Mouse (Mus musculus) stomach, embryonic 16.5 days (tissue): ENCODE measurements around the gene Traf3ip2. TPM values are rescaled to one million over a fixed set of nuclear protein-coding genes. Genes with fewer than 3 reads are reported as not detected.

Source experiments
- ATAC-seq: fragments of 200-750 bp; cut with Nextera tagmentation; 2 replicates; pipeline ENCODE4 v1.8.0; 2017; ENCODE audit warnings: moderate number of reproducible peaks, moderate TSS enrichment; ENCODE audit not compliant: insufficient read depth, low FRiP score
- H3K27ac ChIP-seq: fragments of 300-500 bp; sonication (generic); 2 replicates; pipeline ENCODE4 v1.5.1; 2014; ENCODE audit warnings: low read length
- H3K27me3 ChIP-seq: fragments of 300-500 bp; sonication (generic); 2 replicates; pipeline ENCODE4 v1.6.1; 2014; ENCODE audit warnings: low read length, control low read depth, mixed read lengths; ENCODE audit not compliant: control insufficient read depth, insufficient read depth
- H3K36me3 ChIP-seq: fragments of 300-500 bp; sonication (generic); 2 replicates; pipeline ENCODE4 v1.6.1; 2014; ENCODE audit warnings: low read length; ENCODE audit not compliant: control insufficient read depth, insufficient read depth
- H3K4me1 ChIP-seq: fragments of 300-500 bp; sonication (generic); 2 replicates; pipeline ENCODE4 v1.6.1; 2014; ENCODE audit warnings: low read length, control low read depth, mixed read lengths; ENCODE audit not compliant: control insufficient read depth, insufficient read depth
- H3K4me2 ChIP-seq: fragments of 300-500 bp; sonication (generic); 2 replicates; pipeline ENCODE4 v1.6.1; 2014; ENCODE audit warnings: low read depth, low read length, mixed read lengths
- H3K4me3 ChIP-seq: fragments of 300-500 bp; sonication (generic); replicated peaks from 2 replicates; pipeline ENCODE4 v1.5.1; 2014; ENCODE audit warnings: mild to moderate bottlenecking, low read length
- H3K9ac ChIP-seq: fragments of 300-500 bp; sonication (generic); 2 replicates; pipeline ENCODE4 v1.6.1; 2014; ENCODE audit warnings: low read length
- H3K9me3 ChIP-seq: fragments of 300-500 bp; sonication (generic); replicated peaks from 2 replicates; pipeline ENCODE4 v1.6.1; 2016; ENCODE audit warnings: low read length, control low read depth; ENCODE audit not compliant: control insufficient read depth
- WGBS: fragments of 180-500 bp; shearing (Covaris S2); extraction: QIAGEN DNeasy Blood & Tissue Kit; methylation state at CpG from one replicate; pipeline ENCODE4 v1.1.7; 2014; 5-methylcytosine and 5-hydroxymethylcytosine counted together
- polyA plus RNA-seq: library from polyadenylated mRNA; unstranded; fragments of >200 nt; fragmentation: Nextera tagmentation; extraction: Ambion mirVana; gene quantifications from 2 replicates; pipeline ENCODE4 v1.2.1, GENCODE M21; 2015

Traf3ip2 gene
- polyA plus RNA-seq, 1 experiment from 2014 or later, result 32.1 TPM

- H3K27ac ChIP-seq, result peak overlapping the region; percentile 94
- peaks cover 18% of the 10 kb centered on the region for H3K4me1 ChIP-seq
- ATAC-seq, result peak; percentile 68
- 39% methylated on average over 3 of the region's 3 CpGs for WGBS
- H3K9ac ChIP-seq, result peak overlapping the region; percentile 33; the same call in 1 of the 2 replicates
- peaks cover 13% of the 10 kb centered on the region for H3K9me3 ChIP-seq
- H3K4me3 ChIP-seq, result no peak overlapping the region
- no peaks in the 10 kb centered on the region for H3K36me3 ChIP-seq
- H3K27me3 ChIP-seq, result no peaks in the 10 kb centered on the region
- no peak overlapping the region for H3K4me2 ChIP-seq
Observed at GRCm38 (mm10) chr10:39595862-39596261, 16.9 kb upstream of the Traf3ip2 start.

DNA sequence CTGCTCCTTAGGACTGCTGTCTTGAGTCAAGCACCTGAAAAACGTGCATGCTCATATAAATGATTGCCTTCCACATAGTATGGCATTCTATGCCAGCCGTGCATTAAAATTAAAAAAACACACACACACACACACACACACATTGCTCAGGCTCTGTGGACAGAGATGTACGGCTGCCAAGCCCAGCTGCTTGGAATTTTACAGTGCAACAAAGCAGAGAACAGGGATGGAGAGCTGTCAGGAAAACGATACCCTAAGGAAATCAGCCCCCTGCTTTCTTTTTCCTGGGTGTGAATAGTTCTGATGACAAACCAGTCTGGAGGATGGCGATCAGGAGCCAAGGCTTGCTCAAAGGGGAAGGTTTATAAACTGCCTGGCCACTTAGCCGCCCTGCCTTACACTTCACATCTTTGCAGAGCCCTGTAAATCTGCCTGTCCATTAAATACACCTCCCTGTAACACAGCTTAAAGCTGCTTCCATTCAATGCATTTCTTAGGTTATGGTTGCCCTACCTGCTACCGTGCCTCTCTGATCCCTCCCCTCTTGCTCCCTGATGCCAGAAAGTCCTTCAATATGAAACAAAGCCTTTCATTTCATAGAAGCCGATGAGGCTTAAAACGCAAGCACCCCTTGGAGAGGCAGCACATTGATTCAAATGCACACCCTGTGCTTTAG lies 15.5 kb upstream of the Traf3ip2 start:
- Histone ChIP-seq H3K9me3 (peaks cover 13% of the 10 kb centered on the region), H3K4me1 (peaks cover 18% of the 10 kb centered on the region), H3K4me2 (no peak overlapping the region), H3K9ac (no peak overlapping the region), H3K27ac (peak overlapping the region; percentile 71), H3K36me3 (no peaks in the 10 kb centered on the region), H3K27me3 (no peaks in the 10 kb centered on the region), H3K4me3 (no peak overlapping the region)
- ATAC-seq, result no peak
- WGBS, result 38% methylated on average over 9 of the region's 9 CpGs

DNA sequence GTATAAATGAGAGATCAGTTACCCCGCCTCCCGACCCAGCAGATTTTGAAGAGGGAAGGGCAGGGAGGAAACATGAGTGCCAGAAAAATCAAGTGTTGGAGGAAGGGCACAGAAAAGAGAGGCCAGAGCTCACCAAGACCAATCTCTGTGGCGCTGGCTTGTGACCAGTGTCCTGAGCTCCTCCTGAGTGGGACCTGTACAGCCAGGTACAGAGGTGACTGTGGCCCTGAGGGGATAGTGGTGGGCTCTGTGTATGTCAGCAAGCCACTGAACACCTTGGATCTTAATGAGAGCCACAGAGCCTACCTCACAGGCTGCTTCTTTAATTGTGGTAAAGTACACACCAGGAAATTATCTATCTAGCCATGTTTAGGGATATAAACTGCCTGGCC lies 14.9 kb upstream of the Traf3ip2 start:
- WGBS, result 53% methylated on average over 3 of the region's 3 CpGs
- peaks cover 12% of the 10 kb centered on the region for H3K9me3 ChIP-seq
- H3K9ac ChIP-seq, result no peak overlapping the region
- no peak overlapping the region for H3K4me2 ChIP-seq
- H3K4me3 ChIP-seq, result no peak overlapping the region
- H3K4me1 ChIP-seq, result peaks cover 18% of the 10 kb centered on the region
- ATAC-seq, result no peak
- H3K36me3 ChIP-seq, result no peaks in the 10 kb centered on the region
- no peaks in the 10 kb centered on the region for H3K27me3 ChIP-seq
- 0 out of 2 replicates have a peak overlapping the region, but pooled peaks have one; percentile 71 for H3K27ac ChIP-seq

DNA sequence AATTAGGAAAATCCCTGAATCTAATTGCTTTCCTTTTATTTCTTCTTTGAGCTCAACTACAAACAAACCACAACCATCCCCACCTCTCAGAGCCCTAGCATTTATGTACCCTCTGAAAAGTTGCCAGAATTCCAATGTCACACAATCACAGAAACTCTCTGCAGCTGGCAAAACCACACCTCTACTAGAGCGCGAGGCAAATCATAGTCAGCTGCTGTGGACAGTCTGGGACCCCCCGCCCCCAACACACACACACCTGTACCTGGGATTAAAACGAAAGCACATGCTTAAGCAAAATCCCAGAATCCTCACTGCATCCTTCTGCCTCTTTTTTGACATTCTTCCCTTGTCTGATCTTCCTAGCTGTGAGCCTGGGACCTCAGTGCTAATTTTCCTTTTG lies 13.1 kb upstream of the Traf3ip2 start:
- H3K9me3 ChIP-seq, result 0 out of 2 replicates have a peak, but pooled peaks cover 4% of the 10 kb centered on the region
- 74% methylated on average over 4 of the region's 4 CpGs for WGBS
- peaks cover 18% of the 10 kb centered on the region for H3K4me1 ChIP-seq
- H3K9ac ChIP-seq, result no peak overlapping the region
- no peak overlapping the region for H3K4me3 ChIP-seq
- ATAC-seq, result no peak
- no peak overlapping the region for H3K4me2 ChIP-seq
- H3K27ac ChIP-seq, result no peak overlapping the region
- no peaks in the 10 kb centered on the region for H3K27me3 ChIP-seq
- H3K36me3 ChIP-seq, result no peaks in the 10 kb centered on the region

- 68% methylated on average over 1 of the region's 1 CpGs for WGBS
- H3K27ac ChIP-seq, result no peak overlapping the region
Observed at GRCm38 (mm10) chr10:39600115-39600514, 12.6 kb upstream of the Traf3ip2 start.

DNA sequence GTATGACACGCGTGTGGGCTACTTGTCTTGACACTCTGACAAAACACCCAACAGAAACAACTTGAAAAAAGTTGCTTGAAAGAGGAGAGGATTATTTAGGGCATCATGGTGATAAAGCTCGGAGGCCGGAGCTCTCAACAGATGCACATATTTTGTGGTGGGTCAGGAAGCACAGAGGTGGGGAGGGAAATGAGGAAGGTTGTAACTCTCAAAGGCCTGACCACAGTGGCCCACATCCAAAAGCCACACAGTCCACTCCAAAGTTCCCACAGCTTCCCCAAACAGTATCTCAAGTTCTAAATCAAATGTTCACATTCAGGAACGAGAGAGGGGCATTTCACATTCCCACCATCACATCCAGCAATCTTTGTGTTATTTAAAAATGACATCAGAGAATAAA lies 11.7 kb upstream of the Traf3ip2 start:
- no peak overlapping the region for H3K27ac ChIP-seq
- 72% methylated on average over 5 of the region's 5 CpGs for WGBS

More at GRCm38 (mm10) chr10:39600115-39600514, 12.6 kb upstream of the Traf3ip2 start:
- H3K4me1 ChIP-seq, result peaks cover 18% of the 10 kb centered on the region
- no peaks in the 10 kb centered on the region for H3K36me3 ChIP-seq
- no peak overlapping the region for H3K9ac ChIP-seq
- 0 out of 2 replicates have a peak, but pooled peaks cover 4% of the 10 kb centered on the region for H3K9me3 ChIP-seq
- ATAC-seq, result no peak
- H3K4me3 ChIP-seq, result no peak overlapping the region
- no peak overlapping the region for H3K4me2 ChIP-seq
- no peaks in the 10 kb centered on the region for H3K27me3 ChIP-seq

GRCm38 (mm10) chr10:39606434-39606833 lies 6.3 kb upstream of the Traf3ip2 start:
- Histone ChIP-seq H3K4me3 (no peak overlapping the region), H3K9me3 (peaks cover 9% of the 10 kb centered on the region; the same call in 1 of the 2 replicates), H3K36me3 (peaks cover 4% of the 10 kb centered on the region; the same call in 1 of the 2 replicates), H3K27me3 (no peaks in the 10 kb centered on the region), H3K4me2 (no peak overlapping the region), H3K27ac (no peak overlapping the region), H3K9ac (no peak overlapping the region), H3K4me1 (peaks cover 6% of the 10 kb centered on the region)
- 95% methylated on average over 1 of the region's 1 CpGs for WGBS
- no peak for ATAC-seq

More for the DNA sequence above, 11.7 kb upstream of the Traf3ip2 start:
- peaks cover 12% of the 10 kb centered on the region for H3K4me1 ChIP-seq
- H3K27me3 ChIP-seq, result no peaks in the 10 kb centered on the region
- no peak overlapping the region for H3K4me2 ChIP-seq
- no peaks in the 10 kb centered on the region for H3K36me3 ChIP-seq
- no peak overlapping the region for H3K9ac ChIP-seq
- no peak overlapping the region for H3K4me3 ChIP-seq
- ATAC-seq, result no peak
- 0 out of 2 replicates have a peak, but pooled peaks cover 4% of the 10 kb centered on the region for H3K9me3 ChIP-seq

GRCm38 (mm10) chr10:39611234-39611633 lies 1.5 kb upstream of the Traf3ip2 start:
- Histone ChIP-seq H3K27ac (peak overlapping the region; percentile 85), H3K4me2 (peak overlapping the region; percentile 25; the same call in 1 of the 2 replicates), H3K36me3 (peaks cover 4% of the 10 kb centered on the region; the same call in 1 of the 2 replicates), H3K9me3 (peaks cover 5% of the 10 kb centered on the region; the same call in 1 of the 2 replicates), H3K27me3 (no peaks in the 10 kb centered on the region), H3K4me3 (no peak overlapping the region), H3K9ac (0 out of 2 replicates have a peak overlapping the region, but pooled peaks have one; percentile 35), H3K4me1 (peaks cover 37% of the 10 kb centered on the region)
- WGBS, result 28% methylated on average over 3 of the region's 3 CpGs
- ATAC-seq, result peak; percentile 35; the same call in 1 of the 2 replicates

DNA sequence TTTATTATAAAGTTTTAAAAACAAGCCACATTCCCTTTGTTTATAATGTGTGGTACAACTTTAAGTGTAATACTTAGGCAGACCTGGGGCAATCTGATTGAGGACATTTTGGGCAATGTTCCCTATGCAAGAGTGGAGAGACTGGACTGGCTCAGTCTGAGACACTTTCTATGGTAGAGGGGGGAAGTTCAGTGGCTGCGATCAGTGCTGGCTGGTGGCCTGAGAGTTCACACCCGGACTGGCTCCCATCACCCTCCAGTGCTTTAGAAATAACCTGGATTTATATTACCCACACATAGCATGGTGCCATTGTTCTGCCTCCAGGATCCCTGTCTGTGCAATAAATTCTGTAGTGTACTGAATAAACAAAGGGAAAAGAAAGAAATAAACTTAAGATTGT lies 603 bp upstream of the Traf3ip2 start:
- Histone ChIP-seq H3K27me3 (no peaks in the 10 kb centered on the region), H3K27ac (peak overlapping the region; percentile 99), H3K9me3 (peaks cover 5% of the 10 kb centered on the region; the same call in 1 of the 2 replicates), H3K9ac (peak overlapping the region; percentile 92), H3K4me1 (peaks cover 42% of the 10 kb centered on the region), H3K36me3 (peaks cover 9% of the 10 kb centered on the region; the same call in 1 of the 2 replicates), H3K4me2 (peak overlapping the region; percentile 63), H3K4me3 (peak overlapping the region; percentile 64)
- 61% methylated on average over 2 of the region's 2 CpGs for WGBS
- no peak for ATAC-seq
